In the genomic region with DNA sequence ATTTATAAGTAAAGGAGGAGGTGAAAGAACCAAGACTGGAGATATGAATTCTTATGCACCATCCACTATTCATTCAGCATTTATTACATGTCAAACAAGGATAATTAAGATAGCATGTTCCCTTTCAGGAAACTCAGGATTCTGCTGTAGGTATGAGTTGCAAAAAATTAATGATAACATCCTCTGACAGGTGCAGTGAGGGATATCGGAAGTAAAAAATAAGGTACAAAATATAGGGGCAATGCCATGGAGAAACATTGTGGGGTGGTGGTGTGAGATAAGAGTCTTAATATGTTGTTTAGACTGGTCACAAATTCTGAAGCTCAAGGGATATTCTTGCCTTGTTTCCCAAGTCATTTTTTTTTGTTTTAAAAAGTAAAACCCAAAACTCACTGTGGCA, we compare ENCODE assay signal across 13 mouse cellular contexts. TPM values are rescaled to one million over a fixed set of nuclear protein-coding genes. Genes with fewer than 3 reads are reported as not detected.
DNase-seq lines count a peak whose midpoint lies in the region; ATAC-seq and TF ChIP-seq lines count a peak whose summit lies in the region.
"Had no signal": no experiment of that assay in that cellular context is flagged by ENCODE, and none has a peak within 500 bp of the region (broad histone marks: within the 10 kb centered on the region; RNA-seq: fewer than 3 reads in every experiment).

No protein-coding gene starts in this region.

- no peak overlapping the region for H3K4me3 ChIP-seq in heart, postnatal 0 days (ENCODE audit: low read depth, low read length)
- no peak overlapping the region for H3K4me3 ChIP-seq in stomach, embryonic 14.5 days (ENCODE audit: low read depth, low read length)
- no peak overlapping the region for H3K4me3 ChIP-seq in stomach, postnatal 0 days (ENCODE audit: low read depth, low read length)
- peak overlapping the region; percentile 94 for H3K4me3 ChIP-seq in liver, embryonic 15.5 days (replicated peaks)

- no peaks in the 10 kb centered on the region for H3K9me3 ChIP-seq in heart, postnatal 0 days (replicated peaks; ENCODE audit: control insufficient read depth, low read length)
- no peaks in the 10 kb centered on the region for H3K9me3 ChIP-seq in stomach, embryonic 14.5 days (ENCODE audit: control insufficient read depth, low read depth, low read length)
- H3K9me3 ChIP-seq in stomach, postnatal 0 days (ENCODE audit: control insufficient read depth, low read length): no peaks in the 10 kb centered on the region
- H3K9me3 ChIP-seq in liver, embryonic 15.5 days (replicated peaks): no peaks in the 10 kb centered on the region

- 96% methylated on average over 1 of the region's 1 CpGs for WGBS in heart, postnatal 0 days
- WGBS in stomach, embryonic 14.5 days: 100% methylated on average over 1 of the region's 1 CpGs
- 94% methylated on average over 1 of the region's 1 CpGs for WGBS in stomach, postnatal 0 days
- 19% methylated on average over 1 of the region's 1 CpGs for WGBS in liver, embryonic 15.5 days (ENCODE audit: insufficient replicate concordance)

- H3K27ac ChIP-seq in heart, postnatal 0 days (ENCODE audit: low read depth): no peak overlapping the region
- no peak overlapping the region for H3K27ac ChIP-seq in stomach, embryonic 14.5 days (ENCODE audit: low read length)
- no peak overlapping the region for H3K27ac ChIP-seq in stomach, postnatal 0 days (replicated peaks)
- peak overlapping the region; percentile 98 for H3K27ac ChIP-seq in liver, embryonic 15.5 days (replicated peaks)
- H3K27ac ChIP-seq: layer of hippocampus, adult 2 months had no signal

- 0 out of 2 replicates have a peak overlapping the region, but pooled peaks have one; percentile 6 for H3K9ac ChIP-seq in heart, postnatal 0 days (replicated peaks; ENCODE audit: low read depth, low read length)
- no peak overlapping the region for H3K9ac ChIP-seq in stomach, embryonic 14.5 days (replicated peaks; ENCODE audit: low read depth, low read length)
- H3K9ac ChIP-seq in stomach, postnatal 0 days (ENCODE audit: low read length): no peak overlapping the region
- H3K9ac ChIP-seq in liver, embryonic 15.5 days: peak overlapping the region; percentile 98

- intact Hi-C loops in heart, postnatal 36 days (cut with DNase I): loop anchor here (10.0 kb wide), 1 partner anchor 902 kb away; a partner anchor contains a TSS
- intact Hi-C loops in gastrocnemius, postnatal 36 days (cut with DNase I): no loop called here

- H3K36me3 ChIP-seq in heart, postnatal 0 days (replicated peaks; ENCODE audit: control insufficient read depth, insufficient read depth, low read length): no peaks in the 10 kb centered on the region
- no peaks in the 10 kb centered on the region for H3K36me3 ChIP-seq in stomach, embryonic 14.5 days (ENCODE audit: control insufficient read depth, insufficient read depth, low read length)
- no peaks in the 10 kb centered on the region for H3K36me3 ChIP-seq in stomach, postnatal 0 days (ENCODE audit: control insufficient read depth, insufficient read depth, low read length)
- peaks cover 31% of the 10 kb centered on the region for H3K36me3 ChIP-seq in liver, embryonic 15.5 days (replicated peaks)

- H3K27me3 ChIP-seq in heart, postnatal 0 days (ENCODE audit: control insufficient read depth, insufficient read depth, low read length): no peaks in the 10 kb centered on the region
- no peaks in the 10 kb centered on the region for H3K27me3 ChIP-seq in stomach, embryonic 14.5 days (ENCODE audit: control insufficient read depth, insufficient read depth, low read length)
- no peaks in the 10 kb centered on the region for H3K27me3 ChIP-seq in stomach, postnatal 0 days (ENCODE audit: control insufficient read depth, insufficient read depth, low read length)
- no peaks in the 10 kb centered on the region for H3K27me3 ChIP-seq in liver, embryonic 15.5 days

- no peak for DNase-seq in heart, postnatal 0 days (ENCODE audit: low spot score)
- DNase-seq in heart, postnatal 36 days: no peak
- DNase-seq in stomach, postnatal 0 days (ENCODE audit: low spot score): no peak
- DNase-seq in kidney, postnatal 4 days: no peak
- DNase-seq in gastrocnemius, postnatal 36 days: no peak
- DNase-seq in adrenal gland, adult 2 months: no peak
- DNase-seq: heart, postnatal 14 days had no signal

- no peak overlapping the region for H3K4me2 ChIP-seq in heart, postnatal 0 days (ENCODE audit: low read depth, low read length)
- H3K4me2 ChIP-seq in stomach, embryonic 14.5 days (replicated peaks; ENCODE audit: low read depth, low read length): 0 out of 2 replicates have a peak overlapping the region, but pooled peaks have one; percentile 64
- no peak overlapping the region; the same call in 1 of the 2 replicates for H3K4me2 ChIP-seq in stomach, postnatal 0 days (replicated peaks; ENCODE audit: low read depth)
- H3K4me2 ChIP-seq in liver, embryonic 15.5 days: peak overlapping the region; percentile 92

- ATAC-seq in heart, postnatal 0 days (ENCODE audit: insufficient read depth, low read depth): no peak
- no peak for ATAC-seq in stomach, embryonic 14.5 days (ENCODE audit: insufficient number of reproducible peaks, insufficient read depth, low FRiP score, low read depth)
- ATAC-seq in stomach, postnatal 0 days (ENCODE audit: low FRiP score, low TSS enrichment): no peak
- ATAC-seq in liver, embryonic 15.5 days (ENCODE audit: insufficient read depth): peak; percentile 40

- H3K4me1 ChIP-seq in heart, postnatal 0 days (ENCODE audit: control insufficient read depth, insufficient read depth): peaks cover 15% of the 10 kb centered on the region
- H3K4me1 ChIP-seq in stomach, embryonic 14.5 days (ENCODE audit: control insufficient read depth, insufficient read depth, low read length): peaks cover 8% of the 10 kb centered on the region
- H3K4me1 ChIP-seq in stomach, postnatal 0 days (replicated peaks; ENCODE audit: control insufficient read depth, insufficient read depth): no peaks in the 10 kb centered on the region
- H3K4me1 ChIP-seq in liver, embryonic 15.5 days (replicated peaks): peaks cover 61% of the 10 kb centered on the region

- no peak for TF ChIP-seq CTCF in heart, postnatal 0 days (IDR thresholded peaks at IDR 0.05; ENCODE audit: low read depth)
- TF ChIP-seq CTCF in stomach, postnatal 0 days (IDR thresholded peaks at IDR 0.05; ENCODE audit: low read depth): no peak

- TF ChIP-seq EP300 in heart, postnatal 0 days (IDR thresholded peaks at IDR 0.05; ENCODE audit: low read depth): no peak
- TF ChIP-seq EP300 in stomach, postnatal 0 days (optimal IDR thresholded peaks at IDR 0.05): no peak

RNA-seq across cellular contexts. Expression of a gene that starts 1.9 kb away (rescaled TPM):
- total RNA-seq in heart, postnatal 0 days (2014; rRNA removed; ENCODE audit: low replicate concordance): 0.27 and 1.7 TPM in 2 replicates
- polyA plus RNA-seq in heart, postnatal 0 days (2015; fragmentation: Nextera tagmentation; extraction: Ambion mirVana): 1.2 and 1.4 TPM in 2 replicates
- 1 to 10 TPM; 1.4 to 1.7 TPM for total RNA-seq in heart, postnatal 36 days (2021)
- 13.0 and 14.0 TPM in 2 replicates for polyA plus RNA-seq in stomach, embryonic 14.5 days (2014; fragmentation: Nextera tagmentation; extraction: Ambion mirVana)
- 1.9 and 2.3 TPM in 2 replicates for polyA plus RNA-seq in stomach, postnatal 0 days (2015; fragmentation: Nextera tagmentation; extraction: Ambion mirVana)
- polyA plus RNA-seq in liver, embryonic 15.5 days (2015; fragmentation: Nextera tagmentation; extraction: Ambion mirVana): 12.4 and 14.0 TPM in 2 replicates
- under 1 TPM; 0.26 to 0.47 TPM for total RNA-seq in gastrocnemius, postnatal 36 days (2021)
- total RNA-seq in adrenal gland, adult 2 months (2021): 10 to 100 TPM; 14.6 to 22.1 TPM
- polyA plus RNA-seq in adrenal gland, adult 2 months (2012; rRNA removed): 9.6 and 10.4 TPM in 2 replicates

RNA-seq across cellular contexts. Expression of a gene that starts 1.9 kb away (rescaled TPM):
- total RNA-seq in heart, postnatal 0 days (2014; rRNA removed; ENCODE audit: low replicate concordance): 7.0 and 9.3 TPM in 2 replicates
- 11.7 and 15.5 TPM in 2 replicates for polyA plus RNA-seq in heart, postnatal 0 days (2015; fragmentation: Nextera tagmentation; extraction: Ambion mirVana)
- 1 to 10 TPM; 1.6 to 2.3 TPM for total RNA-seq in heart, postnatal 36 days (2021)
- polyA plus RNA-seq in stomach, embryonic 14.5 days (2014; fragmentation: Nextera tagmentation; extraction: Ambion mirVana): 48.7 and 61.3 TPM in 2 replicates
- 34.1 and 35.5 TPM in 2 replicates for polyA plus RNA-seq in stomach, postnatal 0 days (2015; fragmentation: Nextera tagmentation; extraction: Ambion mirVana)
- 60.8 and 65.2 TPM in 2 replicates for polyA plus RNA-seq in liver, embryonic 15.5 days (2015; fragmentation: Nextera tagmentation; extraction: Ambion mirVana)
- 1 to 10 TPM; 2.5 to 2.7 TPM for total RNA-seq in gastrocnemius, postnatal 36 days (2021)
- 10 to 100 TPM in 1 of 2 experiments, 1 to 10 TPM in 1; 6.2 to 11.4 TPM for total RNA-seq in adrenal gland, adult 2 months (2021)
- 0.47 and 0.64 TPM in 2 replicates for polyA plus RNA-seq in adrenal gland, adult 2 months (2012; rRNA removed)

RNA-seq across cellular contexts. Expression of a gene that starts 54.9 kb away (rescaled TPM):
- total RNA-seq in heart, postnatal 0 days (2014; rRNA removed; ENCODE audit: low replicate concordance): not detected in 2 replicates
- polyA plus RNA-seq in heart, postnatal 0 days (2015; fragmentation: Nextera tagmentation; extraction: Ambion mirVana): not detected in 2 replicates
- not detected for total RNA-seq in heart, postnatal 36 days (2021)
- polyA plus RNA-seq in stomach, embryonic 14.5 days (2014; fragmentation: Nextera tagmentation; extraction: Ambion mirVana): not detected in 2 replicates
- polyA plus RNA-seq in stomach, postnatal 0 days (2015; fragmentation: Nextera tagmentation; extraction: Ambion mirVana): not detected in 2 replicates
- polyA plus RNA-seq in liver, embryonic 15.5 days (2015; fragmentation: Nextera tagmentation; extraction: Ambion mirVana): not detected in 2 replicates
- total RNA-seq in gastrocnemius, postnatal 36 days (2021): not detected
- not detected for total RNA-seq in adrenal gland, adult 2 months (2021)
- polyA plus RNA-seq in adrenal gland, adult 2 months (2012; rRNA removed): not detected in 2 replicates
- total RNA-seq: heart, postnatal 14 days; layer of hippocampus, adult 2 months; liver, adult 2 months had no signal
- polyA plus RNA-seq: liver, adult 2 months; neural tube, embryonic 11.5 days; thymus, postnatal 0 days had no signal

Comparison
In these comparisons a context has a peak if more than half of its experiments do, and no peak if none do; other contexts are left out.
1. H3K4me2 ChIP-seq: peak in stomach, embryonic 14.5 days (single experiment) and liver, embryonic 15.5 days (single experiment); none in heart, postnatal 0 days (single experiment) and stomach, postnatal 0 days (single experiment).
2. H3K9ac ChIP-seq: peak in heart, postnatal 0 days (single experiment) and liver, embryonic 15.5 days (single experiment); none in stomach, embryonic 14.5 days (single experiment) and stomach, postnatal 0 days (single experiment).